Mouse (Mus musculus) brain, embryonic 14.5 days (tissue): ENCODE measurements around the gene Mt1.

Experiments used
- CTCF ChIP-seq: fragments of 200-500 bp; IDR thresholded peaks from 2 replicates; pipeline ENCODE4 v1.5.1; 2012; ENCODE audit warnings: inconsistent platforms, mild to moderate bottlenecking, moderate library complexity, borderline replicate concordance; ENCODE audit not compliant: insufficient read depth, insufficient read length; ENCODE audit errors: extremely low read depth
- POLR2A ChIP-seq: fragments of 200-500 bp; IDR thresholded peaks from 2 replicates; pipeline ENCODE4 v1.6.1; 2012; ENCODE audit warnings: mild to moderate bottlenecking, inconsistent platforms, borderline replicate concordance; ENCODE audit not compliant: poor library complexity, insufficient read depth, insufficient read length, severe bottlenecking; ENCODE audit errors: extremely low read depth

- TF ChIP-seq CTCF (no peak), POLR2A (no peak)
Measured at GRCm38 (mm10) chr8:94171321-94171755, 7.5 kb upstream of the Mt1 start.
